Mouse (Mus musculus) thymus, adult 18-20 months (tissue): Measurements from ENCODE around the gene Il1f5.

ENCODE experiments used
- DNase-seq, 2 experiments: peaks; one replicate each; pipeline ENCODE4 v3.0.0; 2022; ENCODE audit warnings: mixed read lengths in 2 of 2

The Il1f5 gene

DNA sequence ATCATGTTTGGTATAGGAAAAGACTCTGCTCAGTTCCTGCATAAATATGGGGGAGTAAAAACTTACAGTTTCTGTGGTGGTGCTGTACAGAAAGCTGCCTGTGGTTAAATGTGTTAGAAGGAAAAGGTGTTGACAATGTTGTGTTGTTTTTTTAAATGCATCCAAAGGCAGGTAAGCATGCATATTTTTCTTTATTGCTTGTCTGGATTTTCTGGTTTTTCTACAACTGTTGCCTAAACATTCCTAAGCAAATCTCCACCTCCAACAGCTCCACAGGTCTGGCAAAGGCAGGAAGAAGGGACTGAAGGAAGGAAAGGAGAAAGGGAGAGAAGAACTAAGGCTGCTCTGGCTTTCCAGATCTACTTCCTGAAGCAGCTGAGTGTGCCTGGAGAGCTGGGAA, at the start of gene Il1f5:
Gene Il1f5 (plus strand): TSS at position 301 of the 400 bp plus-strand sequence.
- DNase-seq = no peak

DNA sequence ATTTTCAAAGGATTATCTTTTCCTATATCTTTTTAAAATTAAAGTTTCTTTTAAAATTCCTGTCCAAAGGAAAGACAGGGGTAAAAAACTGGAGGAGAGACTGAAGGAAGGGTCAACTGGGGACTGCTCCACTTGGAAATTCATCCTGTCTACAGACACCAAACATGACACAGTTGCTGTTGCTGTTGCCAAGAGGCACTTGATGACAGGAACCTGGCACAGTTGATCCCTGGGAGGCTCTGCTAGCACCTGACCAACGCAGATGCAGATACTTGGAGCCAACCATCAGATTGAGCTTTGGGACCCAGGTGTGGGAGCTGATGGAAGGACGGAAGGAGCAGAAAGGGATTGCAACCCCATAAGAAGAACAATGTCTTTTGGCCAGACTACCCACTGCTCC, 49.6 kb upstream of the Il1f5 start:
- no peak for DNase-seq

DNA sequence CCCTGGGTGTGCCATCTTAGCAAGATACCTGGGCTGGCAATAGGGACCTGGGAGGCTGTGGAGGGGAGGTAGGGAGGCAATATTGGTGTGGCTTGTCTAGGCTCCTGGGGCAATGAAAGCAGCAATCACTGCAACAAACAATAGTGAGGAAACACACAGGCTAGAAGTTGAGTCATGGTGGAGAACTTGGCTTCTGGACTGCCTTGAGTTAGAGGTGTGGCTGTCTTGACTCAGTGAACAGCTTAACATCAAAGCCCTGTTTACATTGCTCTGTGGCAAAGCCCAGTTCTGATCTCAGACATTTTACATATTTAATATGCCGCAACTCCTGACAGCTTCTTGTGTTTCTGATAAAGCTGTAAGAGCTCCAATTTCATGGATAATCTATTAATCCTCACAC, 9.3 kb upstream of the Il1f5 start:
- DNase-seq = no peak

DNA sequence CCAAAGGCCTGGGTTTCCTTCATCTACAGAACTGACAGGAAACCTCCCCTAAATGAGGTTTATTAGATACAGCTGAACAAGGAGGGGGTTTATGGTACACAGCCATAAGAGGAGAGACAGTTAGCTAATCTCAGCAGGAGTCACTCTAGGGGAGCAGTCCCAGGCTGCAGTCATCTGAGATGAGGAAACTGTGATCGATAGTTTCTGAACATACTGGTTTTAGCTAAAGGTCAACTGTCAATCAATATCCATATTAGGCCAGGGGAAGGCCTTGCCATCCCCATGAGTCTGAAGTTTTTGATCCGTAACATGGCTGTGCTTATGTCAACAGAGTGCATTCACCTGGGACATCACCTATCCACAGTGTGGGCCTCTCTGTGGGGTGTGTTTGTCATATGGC, 3.1 kb upstream of the Il1f5 start:
- no peak for DNase-seq

DNA sequence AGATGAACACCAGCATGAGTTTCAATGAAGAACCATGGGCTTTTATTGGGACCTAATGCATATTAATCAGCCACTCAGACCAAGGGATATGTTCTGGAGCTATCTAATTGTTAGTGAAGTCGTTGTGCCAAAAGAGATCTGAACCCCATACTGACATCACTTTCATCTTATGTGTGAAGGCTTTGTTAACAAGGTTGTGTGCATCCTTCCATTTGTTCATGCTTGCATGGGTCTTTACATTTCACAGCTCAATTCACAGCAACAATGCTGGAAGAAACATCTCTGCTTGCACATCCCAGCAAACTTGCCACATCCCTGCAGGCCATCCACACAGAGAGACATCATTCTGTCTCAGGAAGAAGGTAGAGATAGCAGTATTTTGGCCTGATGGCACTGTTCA, 1.6 kb upstream of the Il1f5 start:
- DNase-seq = no peak

GRCm38 (mm10) chr2:24290896-24291295, 14.1 kb downstream of the Il1f5 start, which contains the start of gene Il1f10:
TSS of gene Il1f10 (plus strand) at chr2:24291196.
- DNase-seq = no peak

DNA sequence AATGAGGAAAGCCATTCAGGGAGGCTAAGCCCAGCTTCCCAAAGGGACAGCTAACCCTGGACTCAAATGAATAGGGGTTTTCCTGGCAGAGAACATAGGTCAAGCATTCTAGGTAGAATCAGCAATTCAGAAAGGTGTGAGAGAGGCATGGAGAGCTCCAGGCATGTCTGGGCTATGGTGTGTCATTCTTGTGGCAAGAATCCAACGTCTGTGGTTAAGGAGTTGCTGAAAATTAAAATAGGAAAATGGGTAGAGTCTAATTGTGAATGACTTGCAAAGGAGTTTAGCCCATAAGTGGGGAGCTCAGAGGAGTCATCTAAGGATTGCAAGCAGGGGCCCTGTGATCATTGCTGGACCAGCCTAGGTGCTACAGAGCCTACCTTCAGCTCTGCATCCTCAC, 17.9 kb downstream of the Il1f5 start:
- DNase-seq = no peak

DNA sequence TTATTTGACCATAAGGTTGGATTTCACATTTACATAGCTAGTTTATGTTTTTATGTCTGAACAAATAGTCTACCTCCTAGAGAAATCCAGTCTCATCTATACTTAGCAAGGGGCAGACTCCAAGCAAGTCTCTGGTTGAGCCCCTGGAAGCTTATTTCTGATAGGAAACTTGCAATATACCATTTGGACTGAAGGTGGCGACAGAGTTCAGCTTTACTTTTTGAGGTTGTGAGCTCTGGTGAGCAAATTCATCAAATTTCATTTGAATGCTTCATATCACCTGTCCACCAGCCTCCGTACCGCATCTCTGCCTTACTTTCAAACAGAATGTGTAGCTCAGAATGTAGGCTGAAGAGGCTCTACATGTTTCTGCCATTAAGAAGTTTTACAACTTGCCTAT, 20.1 kb downstream of the Il1f5 start:
- no peak for DNase-seq

GRCm38 (mm10) chr2:24311302-24312001, 34.7 kb downstream of the Il1f5 start:
- peak in 1 of 2 experiments; percentile 10 for DNase-seq

DNA sequence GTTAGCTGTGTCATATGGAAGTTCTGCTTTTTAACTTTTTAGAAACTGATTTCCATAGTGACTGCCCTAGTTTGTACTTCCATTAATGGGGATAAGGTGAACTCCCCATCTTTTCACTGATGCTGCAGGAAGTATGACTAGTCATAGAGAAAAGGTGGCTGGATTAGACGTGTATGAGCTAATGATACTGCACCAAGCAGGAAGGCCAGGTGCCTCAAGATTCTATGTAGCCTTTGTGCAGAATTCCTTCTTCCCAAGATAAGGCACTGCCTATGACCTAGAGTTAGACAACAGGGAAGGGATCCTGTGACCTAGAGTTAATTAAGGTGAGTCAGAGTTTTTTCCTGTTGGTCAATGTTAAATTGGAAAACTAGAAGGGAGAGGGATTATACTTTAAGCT, 40.2 kb downstream of the Il1f5 start:
- no peak for DNase-seq

- DNase-seq = no peak
Observed at GRCm38 (mm10) chr2:24317919-24318598, 41.3 kb downstream of the Il1f5 start.
